Mouse (Mus musculus): ENCODE measurements around the gene Dpagt1.
"Not testable (repeated sequence)": the region's sequence is repeated elsewhere in the genome, so short reads cannot be mapped to it uniquely, and the experiment has no call there.

Dpagt1 gene

DNA sequence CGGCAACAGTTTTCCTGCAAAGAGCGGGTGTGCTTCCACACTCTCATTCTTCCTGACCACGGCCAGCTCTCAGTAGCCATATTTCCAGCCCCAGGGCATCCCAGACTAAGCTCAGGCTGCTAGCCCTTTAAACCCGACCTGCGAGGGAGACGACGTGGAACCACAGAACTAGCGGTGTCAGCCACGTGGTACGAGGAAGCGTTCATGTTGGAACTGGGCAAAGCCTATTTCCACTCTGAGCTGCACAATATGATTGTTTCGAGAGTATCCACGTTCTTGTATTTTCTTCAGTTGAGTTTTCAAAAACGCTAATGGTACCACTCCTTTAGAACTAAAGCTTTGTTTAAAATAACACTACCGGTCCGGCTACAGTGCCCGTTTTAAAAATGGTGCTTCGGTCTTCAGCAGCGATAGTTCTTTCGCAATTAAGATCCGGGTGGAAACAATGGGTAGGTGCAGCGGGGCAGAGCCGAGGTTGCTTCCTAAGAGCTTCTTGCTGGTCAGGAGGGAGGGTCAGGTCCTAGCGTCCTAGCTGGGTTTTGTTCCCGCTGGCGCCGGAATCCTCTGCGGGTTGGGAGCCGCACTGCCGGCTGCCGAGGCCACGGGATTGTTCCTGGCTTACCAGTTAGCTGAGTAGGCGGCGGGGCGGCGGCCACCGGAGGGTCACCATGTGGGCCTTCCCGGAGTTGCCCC, 698 bp downstream of the Dpagt1 start:
- H3K27me3 ChIP-seq (ENCODE audit: control insufficient read depth, insufficient read depth, low read length, poor library complexity, severe bottlenecking), result no peaks in the 10 kb centered on the region
- peak; percentile 86 for DNase-seq (ENCODE audit: low read depth, low spot score)
- H3K36me3 ChIP-seq (ENCODE audit: control insufficient read depth, insufficient read depth, low read length, poor library complexity, severe bottlenecking), result no peaks in the 10 kb centered on the region

- DNase-seq (ENCODE audit: low read depth, low spot score), result no peak
- no peaks in the 10 kb centered on the region for H3K27me3 ChIP-seq (ENCODE audit: control insufficient read depth, insufficient read depth, low read length, poor library complexity, severe bottlenecking)
- no peaks in the 10 kb centered on the region for H3K36me3 ChIP-seq (ENCODE audit: control insufficient read depth, insufficient read depth, low read length, poor library complexity, severe bottlenecking)
Observed at GRCm38 (mm10) chr9:44327064-44327711, 1.4 kb downstream of the Dpagt1 start.

- no peaks in the 10 kb centered on the region for H3K27me3 ChIP-seq (ENCODE audit: control insufficient read depth, insufficient read depth, low read length, poor library complexity, severe bottlenecking)
- no peak for DNase-seq (ENCODE audit: low read depth, low spot score)
- H3K36me3 ChIP-seq (ENCODE audit: control insufficient read depth, insufficient read depth, low read length, poor library complexity, severe bottlenecking), result no peaks in the 10 kb centered on the region
Observed at GRCm38 (mm10) chr9:44327926-44328325, 2.1 kb downstream of the Dpagt1 start.

DNA sequence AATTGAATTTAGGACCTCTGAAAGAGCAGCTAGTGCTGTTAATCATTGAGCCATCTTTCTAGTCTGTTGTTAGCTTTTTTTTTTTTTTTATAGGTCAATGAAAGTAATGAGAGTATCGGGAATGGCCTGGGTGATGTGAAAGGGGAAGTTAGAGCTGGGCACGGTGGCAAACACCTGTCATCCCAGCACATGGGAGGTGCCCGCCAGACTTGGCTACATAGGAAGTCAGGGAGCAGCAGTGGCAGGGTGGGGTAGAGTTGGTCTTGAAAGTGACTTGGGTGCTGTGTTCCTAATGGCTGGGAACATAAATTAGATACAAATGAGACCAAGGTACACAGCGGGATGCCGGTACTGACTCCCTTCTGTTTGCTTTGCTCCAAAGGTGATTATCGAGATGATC, 4.9 kb downstream of the Dpagt1 start:
- H3K27me3 ChIP-seq (ENCODE audit: control insufficient read depth, insufficient read depth, low read length, poor library complexity, severe bottlenecking), result no peaks in the 10 kb centered on the region
- no peaks in the 10 kb centered on the region for H3K36me3 ChIP-seq (ENCODE audit: control insufficient read depth, insufficient read depth, low read length, poor library complexity, severe bottlenecking)
- DNase-seq (ENCODE audit: low read depth, low spot score), result peak; percentile 16

DNA sequence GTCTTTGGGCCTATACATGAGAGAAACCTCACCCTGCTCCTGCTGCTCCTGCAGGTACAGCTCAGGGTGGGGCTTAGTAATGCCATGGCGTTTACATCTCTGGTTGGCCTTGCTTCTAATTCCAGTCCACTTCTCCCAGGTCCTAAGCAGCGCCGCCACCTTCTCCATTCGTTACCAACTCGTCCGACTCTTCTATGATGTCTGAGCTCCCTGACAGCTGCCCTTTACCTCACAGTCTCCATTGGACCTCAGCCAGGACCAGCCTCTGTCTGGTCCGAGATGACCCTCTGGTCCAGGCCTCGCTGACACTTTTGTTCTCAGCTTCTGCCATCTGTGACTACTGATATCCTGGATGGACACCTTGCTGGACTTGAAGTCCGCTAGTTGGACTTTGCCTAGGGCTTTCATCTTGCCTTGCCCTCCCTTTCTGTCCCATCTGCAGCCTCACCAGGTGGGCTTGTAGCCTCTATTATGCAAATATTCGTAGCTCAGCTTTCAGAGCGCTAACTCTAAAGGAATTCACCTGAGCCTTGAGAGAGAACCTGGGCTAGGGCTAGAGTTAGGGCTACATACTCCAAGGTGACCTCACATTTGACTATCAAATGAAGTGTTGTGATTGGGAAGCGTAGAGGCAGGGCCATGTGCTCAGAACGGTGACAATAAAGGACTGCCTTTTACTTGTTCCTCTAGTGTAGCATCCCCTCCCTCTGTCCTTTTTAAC, 7.3 kb downstream of the Dpagt1 start:
- no peaks in the 10 kb centered on the region for H3K27me3 ChIP-seq (ENCODE audit: control insufficient read depth, insufficient read depth, low read length, poor library complexity, severe bottlenecking)
- no peaks in the 10 kb centered on the region for H3K36me3 ChIP-seq (ENCODE audit: control insufficient read depth, insufficient read depth, low read length, poor library complexity, severe bottlenecking)
- DNase-seq (ENCODE audit: low read depth, low spot score), result no peak

GRCm38 (mm10) chr9:44334396-44335330, 8.8 kb downstream of the Dpagt1 start, which contains the start of gene H2afx:
Gene H2afx (plus strand): TSS chr9:44334694.
- Histone ChIP-seq H3K27me3 (ENCODE audit: control insufficient read depth, insufficient read depth, low read length, poor library complexity, severe bottlenecking) (no peaks in the 10 kb centered on the region), H3K36me3 (ENCODE audit: control insufficient read depth, insufficient read depth, low read length, poor library complexity, severe bottlenecking) (no peaks in the 10 kb centered on the region)
- DNase-seq (ENCODE audit: low read depth, low spot score), result peak; percentile 99

- Histone ChIP-seq H3K27me3 (ENCODE audit: control insufficient read depth, insufficient read depth, low read length, poor library complexity, severe bottlenecking) (no peaks in the 10 kb centered on the region), H3K36me3 (ENCODE audit: control insufficient read depth, insufficient read depth, low read length, poor library complexity, severe bottlenecking) (no peaks in the 10 kb centered on the region)
- no peak for DNase-seq (ENCODE audit: low read depth, low spot score)
Observed at GRCm38 (mm10) chr9:44335331-44336092, 9.7 kb downstream of the Dpagt1 start.

- Histone ChIP-seq H3K27me3 (ENCODE audit: control insufficient read depth, insufficient read depth, low read length, poor library complexity, severe bottlenecking) (no peaks in the 10 kb centered on the region), H3K36me3 (ENCODE audit: control insufficient read depth, insufficient read depth, low read length, poor library complexity, severe bottlenecking) (no peaks in the 10 kb centered on the region)
- DNase-seq (ENCODE audit: low read depth, low spot score), result no peak
Observed at GRCm38 (mm10) chr9:44336093-44336406, 10.2 kb downstream of the Dpagt1 start.

GRCm38 (mm10) chr9:44336513-44336912, 10.7 kb downstream of the Dpagt1 start:
- not testable (repeated sequence) for H3K36me3 ChIP-seq (ENCODE audit: control insufficient read depth, insufficient read depth, low read length, poor library complexity, severe bottlenecking); H3K27me3 ChIP-seq (ENCODE audit: control insufficient read depth, insufficient read depth, low read length, poor library complexity, severe bottlenecking); DNase-seq (ENCODE audit: low read depth, low spot score)

DNA sequence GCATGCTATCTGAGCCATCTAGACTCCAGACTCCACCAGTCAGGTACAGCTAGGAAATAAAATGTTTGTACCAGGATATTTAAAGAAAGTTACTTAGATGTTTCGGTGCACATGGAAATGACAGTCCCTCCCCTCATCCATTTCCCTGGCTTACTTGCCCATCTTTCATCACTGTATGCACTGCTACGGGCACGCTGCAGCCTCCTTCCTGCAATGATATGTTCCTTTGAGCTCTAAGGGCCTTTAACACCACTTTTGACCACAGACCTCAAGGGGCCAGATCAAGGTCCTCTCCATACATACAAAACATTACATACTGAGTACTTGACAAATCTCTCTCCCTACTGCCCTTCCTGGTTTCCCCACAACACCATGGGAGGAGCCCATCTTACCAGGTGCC, 11.1 kb downstream of the Dpagt1 start:
- Histone ChIP-seq H3K27me3 (ENCODE audit: control insufficient read depth, insufficient read depth, low read length, poor library complexity, severe bottlenecking) (no peaks in the 10 kb centered on the region), H3K36me3 (ENCODE audit: control insufficient read depth, insufficient read depth, low read length, poor library complexity, severe bottlenecking) (no peaks in the 10 kb centered on the region)
- DNase-seq (ENCODE audit: low read depth, low spot score), result no peak

- DNase-seq (ENCODE audit: low read depth, low spot score), result no peak
- Histone ChIP-seq H3K27me3 (ENCODE audit: control insufficient read depth, insufficient read depth, low read length, poor library complexity, severe bottlenecking) (no peaks in the 10 kb centered on the region), H3K36me3 (ENCODE audit: control insufficient read depth, insufficient read depth, low read length, poor library complexity, severe bottlenecking) (no peaks in the 10 kb centered on the region)
Observed at GRCm38 (mm10) chr9:44337436-44338169, 11.8 kb downstream of the Dpagt1 start.

- no peak for DNase-seq (ENCODE audit: low read depth, low spot score)
- Histone ChIP-seq H3K27me3 (ENCODE audit: control insufficient read depth, insufficient read depth, low read length, poor library complexity, severe bottlenecking) (no peaks in the 10 kb centered on the region), H3K36me3 (ENCODE audit: control insufficient read depth, insufficient read depth, low read length, poor library complexity, severe bottlenecking) (no peaks in the 10 kb centered on the region)
Observed at GRCm38 (mm10) chr9:44338574-44338973, 12.8 kb downstream of the Dpagt1 start.

GRCm38 (mm10) chr9:44341487-44341886, 15.7 kb downstream of the Dpagt1 start:
- Histone ChIP-seq H3K27me3 (ENCODE audit: control insufficient read depth, insufficient read depth, low read length, poor library complexity, severe bottlenecking) (no peaks in the 10 kb centered on the region), H3K36me3 (ENCODE audit: control insufficient read depth, insufficient read depth, low read length, poor library complexity, severe bottlenecking) (peaks cover under 1% of the 10 kb centered on the region; the same call in 1 of the 2 replicates)
- DNase-seq (ENCODE audit: low read depth, low spot score), result no peak
